Mouse (Mus musculus) embryonic stem cell, embryonic (primary cell): ENCODE data around the gene Oaz1.

Source experiments
- CTCF ChIA-PET, 4 experiments: fragments of 300-600 bp in 2 of 4; fragments of 350-600 bp in 2 of 4; sonication (Branson Sonifier 250); formaldehyde crosslinking; loops; one replicate each; lab custom pipeline; 2022; ENCODE audit warnings: inconsistent platforms in 2 of 4; lab: Charles Lee
- POLR2A ChIA-PET, 4 experiments: fragments of 300-600 bp in 2 of 4; fragments of 350-600 bp in 2 of 4; sonication (Branson Sonifier 250); formaldehyde crosslinking; loops; one replicate each; lab custom pipeline; 2022; ENCODE audit warnings: antibody characterized with exemption in 4 of 4, inconsistent platforms in 1 of 4; lab: Charles Lee

Gene Oaz1

DNA sequence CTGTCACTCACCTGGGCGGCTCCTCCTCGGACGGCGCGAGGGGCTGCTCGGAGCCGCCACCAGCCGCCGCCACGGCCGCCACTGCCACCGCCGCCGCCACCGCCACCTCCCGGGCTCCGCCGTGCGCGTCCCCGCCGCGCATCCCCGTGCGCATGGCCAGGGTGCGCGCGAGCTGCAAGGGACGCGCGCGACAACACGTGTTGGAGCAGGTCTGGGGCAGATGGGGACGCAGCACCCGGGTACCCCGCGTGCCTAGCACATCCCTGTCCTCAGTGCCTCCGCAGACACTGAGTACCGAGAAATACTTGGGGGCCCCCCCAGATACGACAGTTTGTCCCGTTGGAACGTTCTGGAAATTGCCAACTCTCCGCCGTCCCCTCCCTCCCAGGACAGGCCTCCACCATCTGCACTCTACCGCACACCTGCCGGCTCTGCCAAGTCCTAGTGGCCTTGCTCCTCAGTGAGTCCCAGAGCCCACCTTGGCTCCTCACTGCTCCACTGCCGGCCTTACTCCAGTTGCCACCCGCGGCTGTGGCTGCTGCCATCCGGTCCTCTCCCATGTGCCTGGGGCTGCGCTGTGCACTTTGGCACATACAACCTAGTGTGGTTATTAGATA lies 17.6 kb downstream of the Oaz1 start, which contains the start of gene Lingo3:
Gene Lingo3 (minus strand): TSS at position 109 of the 617 bp plus-strand sequence.
- ChIA-PET POLR2A (interaction anchor here in 3 of 4 experiments (0.6 to 5.0 kb wide), 12 partner anchors 9 to 168 kb away, joined by 3 to 62 read pairs (median 4); partner anchors contain the start of genes Ap3d1 (in 1 of the 3), Jsrp1 (in 1 of the 3), Lsm7 (in 1 of the 3) and Sppl2b (in 1 of the 3)), CTCF (interaction anchor here in 3 of 4 experiments (0.6 to 1.5 kb wide), 4 partner anchors 36 to 120 kb away, joined by 3 to 9 read pairs (median 4); no protein-coding TSS in a partner anchor)

DNA sequence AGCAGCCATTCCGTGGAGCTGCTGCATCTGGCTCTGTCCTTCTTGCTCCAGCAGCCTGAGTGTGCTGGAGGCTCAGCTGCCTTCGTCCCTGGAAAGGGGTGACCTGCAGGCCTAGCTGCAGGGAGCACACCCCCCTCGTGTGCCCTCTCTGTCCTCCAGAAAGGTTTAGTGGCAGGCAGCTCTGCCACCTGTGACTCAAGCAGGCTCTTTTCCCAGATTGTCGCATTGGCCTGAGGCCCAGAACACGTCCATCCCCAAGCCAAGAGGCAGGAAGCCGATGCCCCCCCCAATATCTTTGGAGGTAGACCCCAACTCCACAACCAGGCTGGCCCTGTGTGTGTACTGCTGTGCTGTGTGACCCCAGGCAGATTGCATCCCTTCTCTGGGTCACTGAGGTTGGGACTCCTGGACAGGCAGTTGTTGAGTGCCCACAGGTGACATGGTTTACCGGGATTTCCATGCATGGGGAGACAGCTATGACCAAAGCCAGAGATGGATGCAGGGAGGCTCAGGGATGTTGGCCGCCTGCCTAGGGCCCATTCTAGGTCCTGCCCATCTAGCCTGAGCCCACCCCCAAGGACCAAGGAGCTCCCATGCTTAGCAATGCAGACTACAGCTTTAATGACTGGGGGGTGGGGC lies 18.7 kb downstream of the Oaz1 start:
- ChIA-PET POLR2A (interaction anchor here (0.6 to 5.0 kb wide), 18 partner anchors 8 to 173 kb away, joined by 3 to 62 read pairs (median 4); partner anchors contain the start of genes Ap3d1 (in 1 of the 4), Gadd45b (in 1 of the 4), Jsrp1 (in 1 of the 4) and Lsm7 (in 1 of the 4)), CTCF (interaction anchor here (0.5 to 1.5 kb wide), 7 partner anchors 31 to 588 kb away, joined by 3 to 9 read pairs (median 3); no protein-coding TSS in a partner anchor)

DNA sequence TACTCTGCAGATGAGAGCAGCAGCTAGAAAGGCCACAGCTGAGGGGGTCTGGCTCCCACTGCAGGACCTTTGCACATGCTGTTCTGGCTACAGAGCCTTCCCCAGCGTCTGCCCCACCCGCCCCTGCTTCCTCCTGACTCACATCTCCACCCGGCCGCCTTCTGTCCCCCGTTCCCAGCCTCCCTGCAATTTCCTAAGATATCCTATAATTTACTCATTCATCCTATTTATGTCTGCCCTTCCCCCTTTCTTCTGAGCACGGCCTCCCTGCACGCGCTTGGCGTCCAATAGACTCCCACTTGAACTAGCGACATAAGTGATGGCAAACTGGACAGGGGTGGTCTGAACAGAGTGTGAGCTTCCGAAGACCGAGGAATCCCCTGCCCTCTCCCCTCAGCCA lies 19.3 kb downstream of the Oaz1 start:
- ChIA-PET CTCF (interaction anchor here in 2 of 4 experiments (0.6 to 1.5 kb wide), 3 partner anchors 30 to 98 kb away, joined by 3 to 6 read pairs (median 4); no protein-coding TSS in a partner anchor), POLR2A (interaction anchor here in 3 of 4 experiments (0.8 to 5.0 kb wide), 13 partner anchors 10 to 395 kb away, joined by 3 to 62 read pairs (median 4); partner anchors contain the start of genes Gadd45b (in 1 of the 3), Lsm7 (in 1 of the 3) and Sppl2b (in 1 of the 3))

DNA sequence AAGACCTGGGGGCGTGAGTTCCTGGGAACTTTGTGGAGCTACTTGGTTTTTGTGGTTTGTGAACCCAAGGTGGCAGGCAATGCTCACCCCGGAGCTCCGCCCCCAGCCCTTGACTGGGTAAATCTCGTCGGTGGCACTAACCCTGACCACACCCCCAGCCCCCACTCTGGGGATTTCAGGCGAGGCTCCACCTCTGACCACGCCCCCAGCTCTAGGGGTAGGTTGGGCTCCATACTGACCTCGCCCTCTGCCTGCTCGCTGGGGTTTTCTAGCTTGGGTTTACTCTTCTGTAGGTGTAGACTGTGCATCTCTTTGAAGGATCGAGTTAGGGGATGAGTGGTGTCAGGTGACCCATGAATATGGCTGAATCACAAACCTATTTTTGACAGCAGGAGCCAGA lies 22.1 kb downstream of the Oaz1 start:
- ChIA-PET POLR2A (interaction anchor here (0.5 to 2.4 kb wide), 62 partner anchors 9 to 425 kb away, joined by 3 to 39 read pairs (median 4); partner anchors contain the start of genes Gadd45b (in 2 of the 4), Timm13 (in 2 of the 4), Tmprss9 (in 2 of the 4) and Adat3 (in 1 of the 4)), CTCF (interaction anchor here (0.5 to 1.9 kb wide), 18 partner anchors 10 to 310 kb away, joined by 3 to 16 read pairs (median 4); no protein-coding TSS in a partner anchor)

DNA sequence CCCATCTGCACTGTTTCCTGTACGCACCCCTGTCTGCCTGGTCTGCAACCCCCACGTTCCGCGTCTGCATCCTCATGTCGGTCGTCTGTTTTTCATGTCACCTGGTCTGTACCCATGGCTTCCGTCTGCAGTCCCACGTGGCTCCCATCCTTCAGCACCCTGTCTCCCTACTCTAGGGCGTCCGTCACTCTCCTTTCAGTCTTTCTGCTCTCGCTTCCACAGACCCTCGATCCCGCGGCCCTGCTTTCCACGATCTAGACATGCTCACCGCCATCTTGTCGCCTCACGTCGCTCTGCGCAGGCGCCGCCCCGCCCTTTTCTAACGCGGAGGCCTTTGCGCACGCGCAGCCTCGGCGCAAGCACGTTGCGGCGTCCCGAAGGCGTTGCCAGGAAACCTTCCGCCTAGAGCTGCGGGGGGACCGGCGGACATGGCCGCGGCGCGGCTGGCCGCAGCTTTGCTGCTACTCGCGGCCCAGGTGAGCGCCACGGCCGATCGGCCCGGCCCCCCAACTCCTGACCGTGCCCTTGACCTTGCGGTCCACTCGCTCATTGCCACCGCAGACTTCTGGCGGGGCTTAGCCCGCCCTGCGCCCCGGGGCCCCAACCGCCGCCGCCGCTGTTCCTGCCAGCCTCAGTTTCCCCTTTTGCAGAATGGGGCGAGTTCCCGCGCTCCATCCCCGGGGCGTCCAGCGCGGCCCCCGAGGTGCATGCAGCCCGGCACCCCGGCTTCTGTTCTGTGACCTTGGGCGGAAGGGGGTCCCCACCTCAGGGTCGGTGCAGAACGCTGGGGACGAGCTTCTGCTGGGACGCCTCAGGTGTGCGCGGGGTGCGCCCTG lies 28.7 kb downstream of the Oaz1 start, which contains the start of the genes Lsm7 and Sppl2b:
Gene Lsm7 (minus strand): TSS at position 297 of the 836 bp plus-strand sequence.
Gene Sppl2b (plus strand): TSS at position 363 of the 836 bp plus-strand sequence.
- CTCF ChIA-PET, result interaction anchor here in 3 of 4 experiments (0.6 to 2.2 kb wide), 9 partner anchors 18 to 984 kb away, joined by 3 to 10 read pairs (median 4); no protein-coding TSS in a partner anchor
- POLR2A ChIA-PET, result interaction anchor here (0.5 to 6.4 kb wide), 35 partner anchors 8 to 180 kb away, joined by 3 to 49 read pairs (median 3); partner anchors contain the start of genes Ap3d1 (in 1 of the 4), Gadd45b (in 1 of the 4), Mknk2 (in 1 of the 4) and Tmprss9 (in 1 of the 4)

DNA sequence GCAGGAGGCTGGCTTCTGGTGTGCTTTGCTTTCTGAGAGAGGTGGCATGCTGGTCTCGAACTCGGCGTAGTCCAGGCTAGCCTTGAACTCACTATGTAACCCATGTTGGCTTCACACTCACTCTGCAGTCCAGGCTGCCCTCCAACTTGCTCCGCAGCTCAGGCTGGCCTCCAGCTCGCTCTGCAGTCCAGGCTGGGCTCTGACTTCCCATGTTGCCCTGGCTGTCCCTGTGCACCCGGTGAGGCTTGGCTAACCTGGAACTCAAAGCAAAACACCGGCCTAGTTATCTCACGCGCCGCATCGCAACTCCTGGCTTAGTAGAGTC lies 29.3 kb downstream of the Oaz1 start:
- POLR2A ChIA-PET, result interaction anchor here (0.5 to 6.4 kb wide), 35 partner anchors 9 to 180 kb away, joined by 3 to 49 read pairs (median 4); partner anchors contain the start of genes Ap3d1 (in 1 of the 4), Gadd45b (in 1 of the 4), Mknk2 (in 1 of the 4) and Tmprss9 (in 1 of the 4)
- CTCF ChIA-PET, result interaction anchor here in 3 of 4 experiments (0.6 to 2.2 kb wide), 9 partner anchors 19 to 985 kb away, joined by 3 to 10 read pairs (median 5); partner anchors contain the start of gene Atcay (in 1 of the 3)

DNA sequence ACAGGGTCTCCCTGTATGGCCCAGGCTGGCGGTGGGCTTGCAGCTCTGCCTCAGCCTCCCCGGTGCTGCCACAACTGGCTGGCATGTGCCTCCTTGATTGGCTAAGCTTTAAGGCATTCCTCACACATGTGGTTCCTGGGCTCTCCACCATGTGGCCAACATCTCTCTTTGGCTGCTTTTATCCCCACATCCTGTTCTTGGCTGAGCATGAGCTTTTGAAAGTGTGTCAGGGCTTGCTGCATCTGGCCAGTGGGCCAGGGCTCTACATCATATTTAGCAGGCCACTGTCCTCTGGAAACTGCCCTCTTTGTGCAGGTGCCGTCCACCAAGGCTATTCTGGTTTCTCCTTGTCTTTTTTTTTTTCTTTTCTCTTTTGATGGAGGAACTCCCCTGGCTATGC lies 29.8 kb downstream of the Oaz1 start:
- CTCF ChIA-PET, result interaction anchor here in 3 of 4 experiments (0.6 to 4.3 kb wide), 5 partner anchors 19 to 374 kb away, joined by 4 to 22 read pairs (median 9); partner anchors contain the start of gene Atcay (in 1 of the 3)
- POLR2A ChIA-PET, result interaction anchor here in 3 of 4 experiments (0.5 to 6.4 kb wide), 20 partner anchors 9 to 675 kb away, joined by 3 to 49 read pairs (median 5); partner anchors contain the start of genes Gadd45b (in 1 of the 3), Mknk2 (in 1 of the 3) and Tmprss9 (in 1 of the 3)

DNA sequence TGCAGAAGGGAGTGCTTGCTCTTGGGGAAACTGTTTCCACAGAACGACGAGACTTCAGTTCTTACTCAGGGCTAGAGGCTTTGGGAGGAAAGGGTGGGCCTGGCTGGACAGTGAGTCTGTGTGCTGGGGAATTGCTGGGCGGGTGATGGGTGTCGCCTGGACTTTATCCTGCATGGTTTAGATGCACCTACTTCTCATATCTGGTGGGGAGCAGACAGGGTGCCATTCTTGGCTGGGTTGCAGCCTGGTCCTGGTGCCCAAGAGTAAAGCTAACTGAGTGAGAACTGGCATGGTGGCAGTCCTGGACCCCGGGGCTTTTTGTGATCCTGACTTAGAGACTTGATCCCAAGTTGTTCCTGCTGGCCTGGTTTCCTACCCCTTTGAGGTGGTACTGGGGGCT lies 30.5 kb downstream of the Oaz1 start:
- CTCF ChIA-PET, result interaction anchor here in 2 of 4 experiments (2.2 to 4.3 kb wide), 3 partner anchors 9 to 24 kb away, joined by 10 to 22 read pairs (median 10); no protein-coding TSS in a partner anchor
- POLR2A ChIA-PET, result interaction anchor here in 3 of 4 experiments (0.7 to 6.4 kb wide), 13 partner anchors 8 to 483 kb away, joined by 3 to 49 read pairs (median 5); partner anchors contain the start of genes Gadd45b (in 2 of the 3) and Mknk2 (in 1 of the 3)

DNA sequence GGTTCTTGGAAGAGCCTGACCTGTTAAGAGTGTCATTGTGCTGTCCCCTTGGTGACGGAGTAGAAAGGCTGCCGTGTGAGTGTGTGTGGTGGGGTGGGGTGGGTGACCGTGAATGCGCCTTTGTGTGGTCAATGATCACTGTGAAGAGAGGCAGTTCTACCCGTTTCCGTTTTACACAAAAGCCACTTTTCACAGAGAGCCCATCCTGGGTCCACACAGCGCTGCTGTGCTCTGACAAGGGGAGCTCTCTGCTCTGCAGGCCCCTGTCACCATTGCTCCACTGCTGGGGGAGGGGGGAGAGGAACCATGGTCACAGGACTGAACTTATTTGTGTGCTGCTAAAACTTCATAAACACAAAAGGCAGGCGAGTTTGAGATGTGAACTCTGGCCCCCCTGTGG lies 30.9 kb downstream of the Oaz1 start:
- ChIA-PET POLR2A (interaction anchor here in 3 of 4 experiments (0.7 to 6.4 kb wide), 14 partner anchors 9 to 248 kb away, joined by 3 to 49 read pairs (median 4); partner anchors contain the start of genes Gadd45b (in 2 of the 3) and Map2k2 (in 1 of the 3)), CTCF (interaction anchor here in 3 of 4 experiments (0.6 to 4.3 kb wide), 8 partner anchors 9 to 319 kb away, joined by 3 to 22 read pairs (median 3); partner anchors contain the start of gene Atp8b3 (in 1 of the 3))

DNA sequence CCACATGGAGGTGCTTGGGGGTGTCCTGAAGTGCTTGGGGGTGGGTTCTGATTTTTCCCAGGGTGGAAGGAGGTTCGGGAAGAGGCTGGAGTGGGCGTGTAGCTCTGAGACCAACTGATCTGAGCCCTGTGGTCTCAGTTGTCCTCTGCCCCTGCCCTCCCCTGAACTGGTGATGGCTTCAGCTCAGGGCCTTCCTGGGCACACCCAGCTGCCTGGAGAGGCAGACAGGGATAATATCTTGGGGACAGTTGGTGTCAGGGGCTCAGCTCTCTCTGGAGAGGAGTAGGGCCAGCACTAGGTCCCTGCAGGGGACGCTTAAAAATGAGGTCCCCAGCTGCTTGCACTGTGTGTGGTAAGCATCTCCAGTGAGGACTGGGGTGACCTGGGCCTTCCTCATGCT lies 31.4 kb downstream of the Oaz1 start:
- CTCF ChIA-PET, result interaction anchor here (0.6 to 4.3 kb wide), 9 partner anchors 9 to 319 kb away, joined by 3 to 22 read pairs (median 3); partner anchors contain the start of gene Atp8b3 (in 1 of the 4)
- POLR2A ChIA-PET, result interaction anchor here in 3 of 4 experiments (0.6 to 6.4 kb wide), 22 partner anchors 8 to 296 kb away, joined by 3 to 49 read pairs (median 4); partner anchors contain the start of genes Gadd45b (in 2 of the 3), Map2k2 (in 1 of the 3) and Tmprss9 (in 1 of the 3)

DNA sequence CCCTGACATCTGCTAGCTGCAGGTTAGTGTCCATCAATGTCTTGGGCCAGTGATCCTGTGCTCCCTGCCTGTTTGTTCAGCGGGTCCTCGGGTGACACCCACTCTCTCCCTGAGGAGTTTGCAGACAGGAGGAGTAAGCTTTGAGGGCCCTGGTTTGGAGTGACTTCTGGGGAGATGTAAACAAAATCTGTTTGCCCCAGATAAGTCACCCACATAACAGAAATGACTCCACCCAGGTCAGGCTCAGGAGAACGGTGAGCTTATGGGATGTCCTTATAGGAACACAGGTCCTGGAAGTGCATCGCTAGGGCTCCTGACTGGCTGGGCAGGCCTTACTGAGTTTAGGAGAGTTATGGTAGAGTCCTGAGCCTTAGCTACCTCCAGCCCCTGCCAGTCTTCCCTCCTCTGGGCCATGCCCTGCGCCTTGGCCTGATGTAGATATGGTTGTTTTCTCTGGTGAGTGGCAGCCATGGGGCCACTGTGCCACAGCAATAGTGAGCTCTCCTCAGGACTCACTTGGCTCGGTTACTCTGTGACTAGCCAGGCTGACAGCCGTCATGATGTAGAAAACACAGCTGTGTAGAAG lies 32.0 kb downstream of the Oaz1 start:
- CTCF ChIA-PET, result interaction anchor here (0.8 to 4.3 kb wide), 11 partner anchors 10 to 301 kb away, joined by 3 to 22 read pairs (median 6); no protein-coding TSS in a partner anchor
- POLR2A ChIA-PET, result interaction anchor here in 3 of 4 experiments (0.6 to 6.4 kb wide), 23 partner anchors 8 to 297 kb away, joined by 3 to 49 read pairs (median 4); partner anchors contain the start of genes Gadd45b (in 2 of the 3) and Tmprss9 (in 1 of the 3)

DNA sequence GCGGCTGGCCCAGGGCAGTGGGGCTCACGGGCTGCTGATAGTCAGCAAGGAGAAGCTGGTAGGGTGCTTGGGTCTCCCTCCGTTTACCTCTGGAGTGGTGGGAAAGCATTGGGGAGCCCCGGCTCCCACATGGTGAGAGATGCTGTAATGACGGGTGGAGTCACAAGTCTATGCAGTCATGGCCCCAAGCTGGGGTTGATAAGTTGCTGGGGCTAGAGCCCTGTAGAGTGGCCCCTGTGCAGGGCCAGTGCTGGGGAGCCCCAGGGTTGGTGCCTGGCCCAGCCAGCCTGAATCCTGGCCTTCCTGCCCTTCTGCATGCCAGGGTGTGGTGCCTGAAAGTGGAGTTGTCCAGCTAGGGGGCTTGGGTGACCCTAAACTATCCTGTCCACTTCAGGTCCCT lies 35.8 kb downstream of the Oaz1 start:
- CTCF ChIA-PET, result interaction anchor here in 3 of 4 experiments (0.6 to 1.3 kb wide), 4 partner anchors 19 to 108 kb away, joined by 3 to 4 read pairs (median 4); no protein-coding TSS in a partner anchor
- POLR2A ChIA-PET, result interaction anchor here in 2 of 4 experiments (1.2 to 2.3 kb wide), 4 partner anchors 9 to 115 kb away, joined by 3 to 5 read pairs (median 4); partner anchors contain the start of gene Tmprss9 (in 1 of the 2)

DNA sequence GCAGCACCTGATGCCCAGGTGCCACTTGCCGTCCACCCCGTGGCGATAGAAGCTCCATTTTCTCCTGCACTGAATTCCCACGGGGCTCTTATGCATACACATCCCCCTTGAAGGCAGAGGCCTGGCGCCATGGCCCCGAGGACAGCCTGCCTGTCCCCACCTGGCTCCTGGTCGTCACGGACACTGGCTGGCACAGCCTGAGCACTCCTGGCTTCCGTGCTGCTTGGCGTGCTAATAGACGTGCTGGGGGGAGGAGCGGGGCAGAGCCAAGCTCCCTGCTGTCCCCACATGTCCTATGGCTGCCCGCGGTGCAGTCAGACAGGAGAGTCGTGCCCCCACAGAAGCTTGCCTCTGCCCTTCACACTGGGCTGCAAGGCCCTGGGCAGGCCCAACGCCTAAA lies 38.0 kb downstream of the Oaz1 start:
- ChIA-PET POLR2A (interaction anchor here in 2 of 4 experiments (0.6 to 1.7 kb wide), 5 partner anchors 8 to 65 kb away, joined by 3 to 5 read pairs (median 4); partner anchors contain the start of genes Gadd45b (in 2 of the 2), Lsm7 (in 1 of the 2) and Sppl2b (in 1 of the 2)), CTCF (interaction anchor here in 3 of 4 experiments (0.5 to 8.8 kb wide), 11 partner anchors 12 to 647 kb away, joined by 3 to 57 read pairs (median 3); no protein-coding TSS in a partner anchor)

DNA sequence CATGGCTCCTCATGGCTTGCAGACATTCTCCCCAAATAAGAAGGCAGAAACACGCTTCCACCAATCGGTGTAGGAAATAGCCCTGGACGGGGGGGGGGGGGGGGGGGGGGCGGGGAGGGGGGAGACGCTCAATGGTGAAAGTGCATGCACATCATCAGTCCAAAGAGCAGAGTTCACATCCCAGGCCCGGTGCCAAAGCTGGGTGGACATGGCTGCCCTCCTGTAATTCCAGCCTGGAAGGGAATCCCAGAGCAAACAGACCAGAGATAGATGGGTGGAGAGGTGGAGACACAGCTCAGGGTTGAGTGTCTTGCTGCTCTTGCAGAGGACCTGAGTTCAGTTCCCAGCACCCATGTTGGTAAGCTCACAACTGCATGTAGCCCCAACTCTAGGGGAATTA lies 44.5 kb downstream of the Oaz1 start:
- ChIA-PET POLR2A (interaction anchor here (0.6 to 1.8 kb wide), 28 partner anchors 7 to 479 kb away, joined by 3 to 11 read pairs (median 4); partner anchors contain the start of genes Gadd45b (in 2 of the 4), Amh (in 1 of the 4), Ap3d1 (in 1 of the 4) and Hmg20b (in 1 of the 4)), CTCF (interaction anchor here (0.6 to 8.8 kb wide), 11 partner anchors 9 to 168 kb away, joined by 3 to 57 read pairs (median 6); no protein-coding TSS in a partner anchor)

DNA sequence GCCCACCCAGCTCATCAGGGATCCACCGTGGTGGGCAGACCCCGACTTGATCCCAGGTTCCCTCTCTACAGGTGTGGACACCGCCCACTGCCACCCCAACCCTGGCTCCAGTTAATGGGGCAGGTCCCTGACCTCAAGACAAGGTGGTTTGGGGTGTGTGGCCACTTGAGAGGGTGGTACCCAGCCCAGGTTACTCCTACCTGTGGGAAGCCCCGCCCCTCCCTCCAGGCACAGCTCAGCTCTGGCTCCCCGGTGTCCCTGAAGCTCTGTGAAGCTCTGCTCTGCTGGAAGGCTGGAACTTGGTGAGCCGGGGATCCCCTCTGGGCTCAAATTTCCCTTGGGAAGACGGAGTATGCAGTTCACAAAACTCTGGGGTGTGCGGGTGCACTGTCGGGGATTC lies 45.1 kb downstream of the Oaz1 start, which contains the start of gene Tmprss9:
Gene Tmprss9 (plus strand): TSS at position 268 of the 400 bp plus-strand sequence.
- CTCF ChIA-PET, result interaction anchor here (0.6 to 8.8 kb wide), 11 partner anchors 9 to 127 kb away, joined by 3 to 57 read pairs (median 6); no protein-coding TSS in a partner anchor
- POLR2A ChIA-PET, result interaction anchor here (0.6 to 1.8 kb wide), 27 partner anchors 9 to 479 kb away, joined by 3 to 11 read pairs (median 4); partner anchors contain the start of genes Gadd45b (in 2 of the 4), Amh (in 1 of the 4), Ap3d1 (in 1 of the 4) and Hmg20b (in 1 of the 4)
